Mouse (Mus musculus): ENCODE measurements around the gene Art1. TPM values are rescaled to one million over a fixed set of nuclear protein-coding genes. Genes with fewer than 3 reads are reported as not detected.

Art1 gene
- polyA plus RNA-seq, 1 experiment from 2014 or later: 0.70 TPM

DNA sequence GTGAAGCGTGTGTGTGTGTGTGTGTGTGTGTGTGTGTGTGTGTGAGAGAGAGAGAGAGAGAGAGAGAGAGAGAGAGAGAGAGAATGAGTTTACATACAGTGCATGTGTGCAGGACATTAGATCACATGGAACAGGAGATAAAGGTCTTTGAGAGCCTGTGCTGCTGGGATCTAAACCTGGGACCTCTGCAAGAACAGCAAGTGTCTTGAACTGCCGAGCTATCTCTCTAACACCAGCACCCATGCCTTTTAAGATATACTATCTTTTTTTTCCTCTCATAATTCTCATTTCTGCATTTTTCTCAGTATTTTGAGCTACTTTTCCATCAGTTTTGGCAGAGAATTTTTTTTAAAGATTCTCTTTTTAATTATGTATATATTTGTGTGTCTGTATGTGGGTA, 2.0 kb downstream of the Art1 start:
- WGBS: 79% methylated on average over 2 of the region's 2 CpGs
- H3K9me3 ChIP-seq (replicated peaks; ENCODE audit: low read length): no peaks in the 10 kb centered on the region
- ATAC-seq (replicated peaks; ENCODE audit: low FRiP score, low read depth): no peak
- no peak overlapping the region for H3K4me2 ChIP-seq (ENCODE audit: low read length)
- no peak for TF ChIP-seq CTCF (IDR thresholded peaks at IDR 0.05; ENCODE audit: low read depth)
- DNase-seq (ENCODE audit: low spot score): no peak
- H3K9ac ChIP-seq (ENCODE audit: low read depth, low read length): no peak overlapping the region
- no peak overlapping the region for H3K4me3 ChIP-seq (replicated peaks; ENCODE audit: low read depth, low read length)
- no peaks in the 10 kb centered on the region for H3K36me3 ChIP-seq (ENCODE audit: insufficient read depth, low read length)
- H3K4me1 ChIP-seq (replicated peaks; ENCODE audit: insufficient read depth, low read length): peaks cover 16% of the 10 kb centered on the region; the same call in 1 of the 2 replicates
- no peaks in the 10 kb centered on the region for H3K27me3 ChIP-seq (ENCODE audit: insufficient read depth, low read length)
- no peak overlapping the region for H3K27ac ChIP-seq

DNA sequence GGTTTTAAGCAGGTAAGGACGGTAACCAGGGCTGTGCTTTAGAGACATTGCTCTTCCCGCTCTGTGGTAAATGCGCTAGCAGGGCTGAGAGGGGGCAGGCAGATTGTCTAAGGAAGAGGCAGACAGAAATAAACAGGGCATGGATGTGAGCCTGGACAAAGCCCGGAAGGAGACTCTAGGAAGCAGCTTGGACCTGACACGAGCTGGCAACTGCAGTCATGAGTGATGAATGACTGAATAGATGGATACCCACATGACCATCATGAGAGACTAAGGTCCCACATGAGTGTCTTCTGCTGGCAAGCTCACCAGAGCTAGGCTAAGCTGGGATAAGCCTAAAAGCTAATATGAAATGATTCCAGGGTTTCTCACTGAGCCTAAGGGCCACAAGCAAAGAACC, 2.6 kb downstream of the Art1 start:
- peak; percentile 19 for DNase-seq (ENCODE audit: low spot score)
- WGBS: 71% methylated on average over 5 of the region's 5 CpGs
- no peak overlapping the region for H3K4me2 ChIP-seq (ENCODE audit: low read length)
- no peak for ATAC-seq (replicated peaks; ENCODE audit: low FRiP score, low read depth)
- H3K4me1 ChIP-seq (replicated peaks; ENCODE audit: insufficient read depth, low read length): peaks cover 16% of the 10 kb centered on the region; the same call in 1 of the 2 replicates
- no peak overlapping the region for H3K4me3 ChIP-seq (replicated peaks; ENCODE audit: low read depth, low read length)
- TF ChIP-seq CTCF (IDR thresholded peaks at IDR 0.05; ENCODE audit: low read depth): no peak
- no peaks in the 10 kb centered on the region for H3K36me3 ChIP-seq (ENCODE audit: insufficient read depth, low read length)
- H3K9ac ChIP-seq (ENCODE audit: low read depth, low read length): no peak overlapping the region
- no peaks in the 10 kb centered on the region for H3K27me3 ChIP-seq (ENCODE audit: insufficient read depth, low read length)
- no peaks in the 10 kb centered on the region for H3K9me3 ChIP-seq (replicated peaks; ENCODE audit: low read length)
- H3K27ac ChIP-seq: no peak overlapping the region

DNA sequence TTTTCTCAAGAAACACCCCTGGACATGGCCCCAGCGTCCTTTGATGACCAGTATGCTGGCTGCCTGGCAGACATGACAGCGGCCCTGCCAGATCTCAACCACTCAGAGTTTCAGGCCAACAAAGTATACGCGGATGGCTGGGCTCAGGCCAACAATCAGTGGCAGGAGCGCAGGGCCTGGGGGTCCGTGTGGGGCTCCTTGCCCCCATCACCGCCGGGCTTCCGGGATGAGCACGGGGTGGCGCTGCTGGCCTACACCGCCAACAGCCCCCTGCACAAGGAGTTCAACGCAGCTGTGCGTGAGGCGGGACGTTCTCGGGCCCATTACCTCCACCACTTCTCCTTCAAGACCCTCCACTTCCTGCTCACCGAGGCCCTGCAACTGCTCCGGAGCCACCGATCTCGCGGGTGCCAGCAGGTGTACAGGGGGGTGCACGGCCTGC, 5.2 kb downstream of the Art1 start:
- Histone ChIP-seq H3K27me3 (ENCODE audit: insufficient read depth, low read length) (no peaks in the 10 kb centered on the region), H3K4me1 (replicated peaks; ENCODE audit: insufficient read depth, low read length) (no peaks in the 10 kb centered on the region), H3K36me3 (ENCODE audit: insufficient read depth, low read length) (no peaks in the 10 kb centered on the region), H3K9me3 (replicated peaks; ENCODE audit: low read length) (no peaks in the 10 kb centered on the region), H3K4me2 (ENCODE audit: low read length) (peak overlapping the region; percentile 55), H3K27ac (no peak overlapping the region), H3K4me3 (replicated peaks; ENCODE audit: low read depth, low read length) (0 out of 2 replicates have a peak overlapping the region, but pooled peaks have one; percentile 4), H3K9ac (ENCODE audit: low read depth, low read length) (peak overlapping the region; percentile 32)
- no peak for ATAC-seq (replicated peaks; ENCODE audit: low FRiP score, low read depth)
- TF ChIP-seq CTCF (IDR thresholded peaks at IDR 0.05; ENCODE audit: low read depth): no peak
- 24% methylated on average over 23 of the region's 23 CpGs for WGBS
- DNase-seq (ENCODE audit: low spot score): peak; percentile 17

DNA sequence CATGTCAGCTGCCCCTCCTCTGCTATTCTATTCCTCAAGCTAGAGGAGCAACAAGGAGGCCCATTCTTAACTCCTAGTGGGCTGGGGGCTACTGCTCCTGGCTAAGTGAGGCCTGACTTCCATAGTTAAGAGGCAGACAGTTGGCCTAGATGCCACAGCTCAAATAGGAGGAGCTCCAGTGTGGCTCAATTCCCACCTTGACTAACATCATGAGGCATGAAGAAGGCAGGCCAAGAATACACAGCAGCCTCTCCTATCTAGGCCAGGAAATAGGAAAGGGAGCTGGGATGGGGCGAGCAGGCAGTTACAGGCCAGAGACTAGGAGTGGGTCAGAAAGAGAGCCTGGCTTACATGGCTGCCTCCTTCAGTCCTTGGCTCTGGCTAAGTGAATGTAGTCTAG, 6.7 kb downstream of the Art1 start:
- Histone ChIP-seq H3K27ac (no peak overlapping the region), H3K36me3 (ENCODE audit: insufficient read depth, low read length) (no peaks in the 10 kb centered on the region), H3K4me2 (ENCODE audit: low read length) (no peak overlapping the region), H3K4me3 (replicated peaks; ENCODE audit: low read depth, low read length) (no peak overlapping the region), H3K9me3 (replicated peaks; ENCODE audit: low read length) (no peaks in the 10 kb centered on the region), H3K4me1 (replicated peaks; ENCODE audit: insufficient read depth, low read length) (no peaks in the 10 kb centered on the region), H3K9ac (ENCODE audit: low read depth, low read length) (no peak overlapping the region), H3K27me3 (ENCODE audit: insufficient read depth, low read length) (no peaks in the 10 kb centered on the region)
- WGBS: 86% methylated on average over 1 of the region's 1 CpGs
- no peak for DNase-seq (ENCODE audit: low spot score)
- no peak for TF ChIP-seq CTCF (IDR thresholded peaks at IDR 0.05; ENCODE audit: low read depth)
- no peak for ATAC-seq (replicated peaks; ENCODE audit: low FRiP score, low read depth)

- Histone ChIP-seq H3K4me3 (replicated peaks; ENCODE audit: low read depth, low read length) (no peak within 1 kb of the TSS), H3K9me3 (replicated peaks; ENCODE audit: low read length) (no peaks in the 10 kb centered on the region), H3K27ac (no peak within 1 kb of the TSS), H3K9ac (ENCODE audit: low read depth, low read length) (no peak within 1 kb of the TSS), H3K4me1 (replicated peaks; ENCODE audit: insufficient read depth, low read length) (no peaks in the 10 kb centered on the region), H3K27me3 (ENCODE audit: insufficient read depth, low read length) (no peaks in the 10 kb centered on the region), H3K36me3 (ENCODE audit: insufficient read depth, low read length) (no peaks in the 10 kb centered on the region), H3K4me2 (ENCODE audit: low read length) (no peak within 1 kb of the TSS)
- 72% methylated on average over 7 of the region's 7 CpGs for WGBS
- no peak for TF ChIP-seq CTCF (IDR thresholded peaks at IDR 0.05; ENCODE audit: low read depth)
- no peak for ATAC-seq (replicated peaks; ENCODE audit: low FRiP score, low read depth)
- DNase-seq (ENCODE audit: low spot score): no peak
Measured at GRCm38 (mm10) chr7:102109171-102109570, 7.6 kb downstream of the Art1 start, which contains the start of gene Art5. Gene Art5 (minus strand): TSS chr7:102109489.

DNA sequence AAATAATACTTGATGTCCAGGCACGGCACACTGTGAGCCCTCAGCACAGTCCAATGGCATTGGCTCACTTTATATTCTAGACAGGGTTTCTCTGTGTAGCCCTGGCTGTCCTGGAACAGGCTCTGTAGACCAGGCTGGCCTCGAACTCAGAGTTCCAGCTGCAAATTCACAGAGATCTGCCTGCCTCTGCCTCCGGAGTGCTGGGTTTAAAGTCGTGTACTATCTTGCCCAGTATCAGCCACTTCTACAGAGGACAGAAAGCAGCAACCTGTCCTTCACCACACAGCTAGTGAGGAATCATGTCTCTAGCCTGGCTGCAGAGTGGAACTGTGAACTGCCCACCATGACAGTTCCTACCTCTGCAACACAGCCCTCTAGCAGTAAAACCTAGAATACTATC, 8.2 kb downstream of the Art1 start:
- Histone ChIP-seq H3K4me2 (ENCODE audit: low read length) (no peak overlapping the region), H3K36me3 (ENCODE audit: insufficient read depth, low read length) (no peaks in the 10 kb centered on the region), H3K4me1 (replicated peaks; ENCODE audit: insufficient read depth, low read length) (no peaks in the 10 kb centered on the region), H3K27ac (no peak overlapping the region), H3K27me3 (ENCODE audit: insufficient read depth, low read length) (no peaks in the 10 kb centered on the region), H3K4me3 (replicated peaks; ENCODE audit: low read depth, low read length) (no peak overlapping the region), H3K9ac (ENCODE audit: low read depth, low read length) (no peak overlapping the region), H3K9me3 (replicated peaks; ENCODE audit: low read length) (no peaks in the 10 kb centered on the region)
- WGBS: 85% methylated on average over 4 of the region's 4 CpGs
- ATAC-seq (replicated peaks; ENCODE audit: low FRiP score, low read depth): no peak
- no peak for TF ChIP-seq CTCF (IDR thresholded peaks at IDR 0.05; ENCODE audit: low read depth)
- no peak for DNase-seq (ENCODE audit: low spot score)

DNA sequence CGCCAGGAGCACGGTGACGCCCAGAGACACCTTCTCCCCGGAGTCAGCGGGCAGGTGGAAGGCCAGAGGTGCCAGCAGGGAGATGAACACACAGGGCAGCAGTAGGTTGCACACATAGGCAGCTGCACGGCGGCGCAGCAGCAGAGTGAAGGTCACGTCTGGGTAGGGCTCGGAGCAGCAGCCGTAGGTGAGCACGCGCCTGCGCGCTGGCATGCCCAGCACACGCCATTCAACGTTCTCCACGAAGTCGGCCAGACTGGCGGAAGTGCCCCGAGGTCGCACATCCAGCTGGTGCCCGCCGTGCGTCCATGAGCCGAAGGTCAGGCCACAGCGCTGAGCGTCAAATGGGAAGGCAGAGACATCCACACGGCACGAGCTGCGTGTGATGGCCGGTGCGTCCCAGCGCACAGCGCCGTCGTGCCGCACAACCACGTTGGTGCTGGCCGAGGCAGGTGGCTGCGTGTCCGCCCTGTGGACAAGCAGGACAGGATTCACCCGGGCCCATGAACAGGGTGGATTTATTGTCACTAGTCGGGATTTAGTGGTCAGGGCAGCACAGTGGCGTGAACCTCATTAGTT, 11.7 kb downstream of the Art1 start:
- ATAC-seq (replicated peaks; ENCODE audit: low FRiP score, low read depth) (no peak), DNase-seq (ENCODE audit: low spot score) (no peak)
- H3K9ac ChIP-seq (ENCODE audit: low read depth, low read length): no peak overlapping the region
- no peak overlapping the region for H3K4me2 ChIP-seq (ENCODE audit: low read length)
- no peak overlapping the region for H3K4me3 ChIP-seq (replicated peaks; ENCODE audit: low read depth, low read length)
- no peaks in the 10 kb centered on the region for H3K9me3 ChIP-seq (replicated peaks; ENCODE audit: low read length)
- no peaks in the 10 kb centered on the region for H3K36me3 ChIP-seq (ENCODE audit: insufficient read depth, low read length)
- H3K4me1 ChIP-seq (replicated peaks; ENCODE audit: insufficient read depth, low read length): no peaks in the 10 kb centered on the region
- 84% methylated on average over 45 of the region's 45 CpGs for WGBS
- TF ChIP-seq CTCF (IDR thresholded peaks at IDR 0.05; ENCODE audit: low read depth): no peak
- no peaks in the 10 kb centered on the region for H3K27me3 ChIP-seq (ENCODE audit: insufficient read depth, low read length)
- H3K27ac ChIP-seq: no peak overlapping the region
